Mouse (Mus musculus): ENCODE results near the gene Lhfpl5.

- TF ChIP-seq CTCF (IDR thresholded peaks at IDR 0.05; ENCODE audit: low read depth, low read length) (no peak), TAL1 (conservative IDR thresholded peaks at IDR 0.05; ENCODE audit: low read depth, low read length) (no peak), GATA1 (IDR thresholded peaks at IDR 0.05; ENCODE audit: borderline replicate concordance, low read length) (no peak)
Measured at GRCm38 (mm10) chr17:28580396-28580795, 5.0 kb downstream of the Lhfpl5 start.

All from G1E (cell line).